Mouse (Mus musculus): Measurements from ENCODE around the gene Rbm17. TPM values are rescaled to one million over a fixed set of nuclear protein-coding genes. Genes with fewer than 3 reads are reported as not detected.
"Not testable (repeated sequence)": the region's sequence is repeated elsewhere in the genome, so short reads cannot be mapped to it uniquely, and the experiment has no call there.

Gene Rbm17
- polyA plus RNA-seq, 1 experiment, result 133 TPM

DNA sequence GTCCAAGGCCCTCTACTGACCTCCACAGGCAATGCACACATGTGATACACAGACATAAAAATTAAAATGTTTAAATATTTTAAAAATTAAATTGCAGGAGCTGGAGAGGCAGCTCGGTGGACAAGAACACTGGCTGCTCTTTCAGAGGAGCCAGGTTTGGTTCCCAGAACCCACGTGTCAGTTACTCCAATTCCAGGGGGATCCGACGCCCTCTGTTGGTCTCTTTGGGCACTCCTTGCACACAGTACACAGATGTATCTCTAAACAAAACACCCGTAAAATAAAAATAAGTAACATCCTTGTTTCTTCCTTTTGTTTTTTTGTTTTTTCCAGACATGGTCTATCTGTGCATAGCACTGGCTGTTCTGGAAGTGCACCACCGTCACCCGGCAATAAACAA is 60.8 kb downstream of the Rbm17 start:
- no peak for DNase-seq (ENCODE audit: low read depth)
- TF ChIP-seq CTCF (IDR thresholded peaks at IDR 0.05; ENCODE audit: borderline replicate concordance, extremely low read depth, insufficient read depth, insufficient read length), result no peak
- no peak for TF ChIP-seq POLR2A (IDR thresholded peaks at IDR 0.05; ENCODE audit: borderline replicate concordance, extremely low read depth, insufficient read depth, insufficient read length, poor library complexity, severe bottlenecking)

DNA sequence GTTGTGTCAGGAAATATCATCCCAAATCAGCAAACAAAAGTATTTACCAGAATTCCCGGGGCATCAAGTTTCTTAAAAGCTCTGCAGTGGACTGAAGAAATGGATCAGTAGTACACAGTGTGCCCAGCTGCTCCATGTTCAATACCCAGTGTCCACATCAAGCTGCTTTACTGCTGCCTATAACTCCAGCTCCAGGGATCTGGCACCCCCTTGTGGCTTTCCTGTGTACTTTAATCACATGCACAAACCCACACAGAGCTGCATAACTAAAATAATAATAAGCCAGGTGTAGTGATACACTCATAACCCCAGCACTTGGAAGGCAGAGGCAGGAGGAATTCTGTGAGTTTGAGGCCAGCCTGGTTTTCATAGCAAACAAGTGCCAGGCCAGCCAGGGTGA is 61.3 kb downstream of the Rbm17 start:
- DNase-seq (ENCODE audit: low read depth), result peak; percentile 72
- TF ChIP-seq CTCF (IDR thresholded peaks at IDR 0.05; ENCODE audit: borderline replicate concordance, extremely low read depth, insufficient read depth, insufficient read length), result peak; percentile 67; the same call in 1 of the 2 replicates
- no peak for TF ChIP-seq POLR2A (IDR thresholded peaks at IDR 0.05; ENCODE audit: borderline replicate concordance, extremely low read depth, insufficient read depth, insufficient read length, poor library complexity, severe bottlenecking)

DNA sequence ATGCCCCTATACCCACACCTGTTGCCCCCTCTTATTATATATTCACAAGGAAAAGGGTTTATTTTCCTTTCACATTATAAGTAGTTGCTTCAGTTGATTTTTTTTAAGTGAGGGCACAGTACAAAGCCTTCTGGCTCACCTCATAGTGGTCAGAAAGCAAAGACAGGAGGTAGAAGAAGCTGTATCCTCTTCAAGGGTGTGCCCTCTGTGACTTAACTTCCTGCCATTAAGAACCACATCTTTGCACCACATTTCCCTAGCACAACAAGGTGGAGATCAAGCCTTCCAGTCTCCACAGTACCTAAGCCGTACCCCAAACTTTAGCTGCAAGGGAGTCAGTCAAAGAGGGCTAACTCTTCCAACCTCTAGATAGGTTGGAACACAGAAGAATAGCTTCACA is 61.8 kb downstream of the Rbm17 start:
- TF ChIP-seq POLR2A (IDR thresholded peaks at IDR 0.05; ENCODE audit: borderline replicate concordance, extremely low read depth, insufficient read depth, insufficient read length, poor library complexity, severe bottlenecking) (no peak), CTCF (IDR thresholded peaks at IDR 0.05; ENCODE audit: borderline replicate concordance, extremely low read depth, insufficient read depth, insufficient read length) (no peak)

DNA sequence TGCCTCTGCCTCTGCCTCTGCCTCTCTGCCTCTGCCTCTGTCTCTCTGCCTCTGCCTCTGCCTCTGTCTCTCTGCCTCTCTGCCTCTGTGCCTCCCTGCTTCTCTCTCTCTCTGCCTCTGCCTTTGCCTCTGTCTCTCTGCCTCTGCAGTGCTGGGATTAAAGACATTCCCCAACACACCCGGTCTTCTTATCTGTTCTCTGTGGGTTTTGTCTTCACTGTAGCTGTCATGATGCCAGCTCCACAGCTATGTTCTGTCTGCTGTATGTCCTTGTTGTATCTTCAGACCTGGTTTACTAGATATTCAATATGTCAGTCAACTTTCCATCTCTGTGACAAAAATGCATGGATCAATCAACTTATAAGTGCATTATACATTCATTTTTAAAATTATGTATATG is 62.4 kb downstream of the Rbm17 start:
- DNase-seq (ENCODE audit: low read depth), result not testable (repeated sequence)

More for the DNA sequence above, 61.8 kb downstream of the Rbm17 start:
- DNase-seq (ENCODE audit: low read depth), result no peak

DNA sequence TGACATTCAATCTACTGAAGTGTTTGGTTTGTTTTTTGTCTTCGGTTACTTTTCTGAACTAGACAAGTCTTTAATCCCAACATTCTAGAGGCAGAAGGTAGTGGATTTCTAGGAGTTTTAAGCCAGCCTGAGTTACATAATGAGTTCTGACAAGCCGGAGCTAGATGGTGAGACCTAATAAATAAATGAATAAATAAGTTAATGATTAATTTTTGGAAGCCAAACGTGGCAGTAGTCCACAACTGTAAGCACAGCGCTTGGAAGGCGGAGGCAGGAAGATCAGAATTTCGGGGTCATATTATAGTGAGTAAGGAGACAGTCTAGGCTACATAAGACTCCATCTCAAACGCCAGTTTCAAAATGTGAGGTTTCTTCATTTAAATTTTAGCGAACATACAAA is 68.0 kb downstream of the Rbm17 start:
- no peak for DNase-seq (ENCODE audit: low read depth)
- no peak for TF ChIP-seq CTCF (IDR thresholded peaks at IDR 0.05; ENCODE audit: borderline replicate concordance, extremely low read depth, insufficient read depth, insufficient read length)

Other genes starting within 250 kb of the Rbm17 start
- gene Pfkfb3, start 50.1 kb downstream of the Rbm17 start, polyA plus RNA-seq (2012; rRNA removed), result 42.1 and 48.0 TPM in 2 replicates
- gene Gm17490, start 22.1 kb upstream of the Rbm17 start, polyA plus RNA-seq (2012; rRNA removed), result not detected in 2 replicates
- 0.01 and 0.03 TPM in 2 replicates for gene Il2ra, start 38.7 kb upstream of the Rbm17 start, polyA plus RNA-seq (2012; rRNA removed)
- 0.28 and 0.70 TPM in 2 replicates for gene Il15ra, start 101.1 kb upstream of the Rbm17 start, polyA plus RNA-seq (2012; rRNA removed)
- gene Fbh1, start 173.4 kb upstream of the Rbm17 start, polyA plus RNA-seq (2012; rRNA removed), result 105 and 110 TPM in 2 replicates
- 125 and 163 TPM in 2 replicates for gene Ankrd16, start 173.7 kb upstream of the Rbm17 start, polyA plus RNA-seq (2012; rRNA removed)

All from brain, embryonic 14.5 days (tissue).